Mouse (Mus musculus) embryonic facial prominence, embryonic 15.5 days (tissue): ENCODE data around the gene Hpd. TPM values are rescaled to one million over a fixed set of nuclear protein-coding genes. Genes with fewer than 3 reads are reported as not detected.
"Not testable (repeated sequence)": the region's sequence is repeated elsewhere in the genome, so short reads cannot be mapped to it uniquely, and the experiment has no call there.

Experiments used
- ATAC-seq: fragments of 200-750 bp; cut with Nextera tagmentation; 2 replicates; pipeline ENCODE4 v1.8.0; 2017; ENCODE audit warnings: low read depth, moderate TSS enrichment; ENCODE audit not compliant: insufficient number of reproducible peaks, low FRiP score, low TSS enrichment
- H3K27ac ChIP-seq: fragments of 300-500 bp; sonication (generic); replicated peaks from 2 replicates; pipeline ENCODE4 v1.5.1; 2015; ENCODE audit warnings: mild to moderate bottlenecking, inconsistent platforms
- H3K27me3 ChIP-seq: fragments of 300-500 bp; sonication (generic); 2 replicates; pipeline ENCODE4 v1.6.1; 2015; ENCODE audit warnings: inconsistent platforms
- H3K36me3 ChIP-seq: fragments of 300-500 bp; sonication (generic); 2 replicates; pipeline ENCODE4 v1.6.1; 2015; ENCODE audit warnings: mild to moderate bottlenecking, inconsistent platforms
- H3K4me1 ChIP-seq: fragments of 300-500 bp; sonication (generic); 2 replicates; pipeline ENCODE4 v1.6.1; 2015; ENCODE audit warnings: inconsistent platforms
- H3K4me2 ChIP-seq: fragments of 300-500 bp; sonication (generic); replicated peaks from 2 replicates; pipeline ENCODE4 v1.6.1; 2015; ENCODE audit warnings: mild to moderate bottlenecking, inconsistent platforms
- H3K4me3 ChIP-seq: fragments of 300-500 bp; sonication (generic); replicated peaks from 2 replicates; pipeline ENCODE4 v1.5.1; 2015; ENCODE audit warnings: mild to moderate bottlenecking, inconsistent platforms
- H3K9ac ChIP-seq: fragments of 300-500 bp; sonication (generic); 2 replicates; pipeline ENCODE4 v1.6.1; 2015; ENCODE audit warnings: inconsistent platforms
- H3K9me3 ChIP-seq: fragments of 300-500 bp; sonication (generic); replicated peaks from 2 replicates; pipeline ENCODE4 v1.6.1; 2016; ENCODE audit warnings: inconsistent platforms
- WGBS: fragments of 180-500 bp; shearing (Covaris S2); methylation state at CpG from one replicate; pipeline ENCODE4 v1.1.7; 2015; 5-methylcytosine and 5-hydroxymethylcytosine counted together
- polyA plus RNA-seq: library from polyadenylated mRNA; unstranded; fragments of >200 nt; fragmentation: Nextera tagmentation; extraction: Ambion mirVana; gene quantifications from 2 replicates; pipeline ENCODE4 v1.2.1, GENCODE M21; 2015

The Hpd gene
- polyA plus RNA-seq, 1 experiment from 2014 or later = not detected

- no peak for ATAC-seq
These were observed 19.5 kb upstream of the Hpd start for GRCm38 (mm10) chr5:123201987-123202386.

DNA sequence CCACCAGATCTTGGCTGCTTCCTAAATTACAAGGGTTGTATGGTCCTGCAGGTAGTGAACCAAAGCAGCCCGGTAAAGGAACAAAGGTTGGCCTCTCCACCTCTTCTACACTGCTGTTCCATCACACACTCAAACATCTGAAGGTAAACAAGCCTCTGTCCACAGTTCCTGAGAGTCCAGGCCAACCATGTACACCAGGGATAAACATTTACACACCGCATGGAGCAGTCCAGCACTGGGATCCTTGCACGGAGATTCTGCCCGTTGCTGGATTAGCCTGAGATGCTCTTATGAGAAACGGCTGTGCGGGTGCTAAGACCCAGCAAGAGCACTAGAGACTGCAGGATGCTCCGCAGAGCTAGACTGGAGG lies 19.0 kb upstream of the Hpd start:
- Histone ChIP-seq H3K27ac (no peak overlapping the region), H3K36me3 (no peaks in the 10 kb centered on the region), H3K9me3 (no peaks in the 10 kb centered on the region), H3K4me2 (no peak overlapping the region), H3K4me1 (no peaks in the 10 kb centered on the region), H3K9ac (no peak overlapping the region), H3K27me3 (no peaks in the 10 kb centered on the region), H3K4me3 (no peak overlapping the region)
- no peak for ATAC-seq
- WGBS = 82% methylated on average over 7 of the region's 7 CpGs

More at GRCm38 (mm10) chr5:123201987-123202386, 19.5 kb upstream of the Hpd start:
- Histone ChIP-seq H3K9me3 (no peaks in the 10 kb centered on the region), H3K9ac (no peak overlapping the region), H3K4me2 (no peak overlapping the region), H3K27ac (no peak overlapping the region), H3K27me3 (no peaks in the 10 kb centered on the region), H3K4me1 (no peaks in the 10 kb centered on the region), H3K4me3 (no peak overlapping the region), H3K36me3 (no peaks in the 10 kb centered on the region)
- WGBS = 84% methylated on average over 5 of the region's 5 CpGs

DNA sequence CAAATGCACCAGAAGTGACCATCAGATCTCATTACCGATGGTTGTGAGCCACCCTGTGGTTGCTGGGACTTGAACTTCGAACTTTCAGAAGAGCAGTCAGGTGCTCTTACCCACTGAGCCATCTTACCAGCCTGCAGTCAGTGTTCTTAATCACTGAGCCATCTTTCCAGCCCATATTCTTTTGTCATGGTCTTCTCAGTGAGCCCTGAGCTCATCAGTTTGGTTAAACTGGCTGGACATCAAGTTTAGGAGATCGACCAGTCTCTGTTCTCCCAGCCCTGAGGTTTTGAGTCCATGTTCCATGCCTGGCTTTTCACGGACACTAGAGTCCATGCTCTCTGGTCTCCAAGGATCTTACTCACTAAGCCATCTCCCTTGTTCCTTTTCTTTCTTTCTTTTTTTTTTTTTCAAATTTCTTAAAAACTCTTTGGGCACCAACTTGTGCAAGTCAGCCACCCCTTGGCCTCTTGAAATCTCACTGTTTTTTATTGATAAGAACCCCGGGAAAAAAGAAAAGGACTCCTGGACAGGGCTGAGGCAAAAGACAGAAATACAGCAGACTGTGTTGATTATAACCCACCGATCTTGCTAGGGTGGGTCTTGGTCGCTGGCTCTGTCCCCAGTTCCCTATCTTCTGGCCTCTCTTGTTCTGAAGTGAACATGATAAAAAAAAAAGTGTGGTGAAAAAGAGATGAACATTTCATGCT lies 18.4 kb upstream of the Hpd start:
- not testable (repeated sequence) for H3K36me3 ChIP-seq, H3K9me3 ChIP-seq, H3K4me1 ChIP-seq, ATAC-seq, H3K27me3 ChIP-seq, H3K9ac ChIP-seq, H3K27ac ChIP-seq, H3K4me3 ChIP-seq, H3K4me2 ChIP-seq
- 82% methylated on average over 6 of the region's 7 CpGs for WGBS

- Histone ChIP-seq H3K27me3 (no peaks in the 10 kb centered on the region), H3K27ac (no peak overlapping the region), H3K9ac (no peak overlapping the region), H3K36me3 (no peaks in the 10 kb centered on the region), H3K4me2 (no peak overlapping the region), H3K9me3 (no peaks in the 10 kb centered on the region), H3K4me1 (no peaks in the 10 kb centered on the region), H3K4me3 (no peak overlapping the region)
- ATAC-seq = no peak
- WGBS = 86% methylated on average over 4 of the region's 4 CpGs
These were observed 16.0 kb upstream of the Hpd start for GRCm38 (mm10) chr5:123198523-123198922.

- 73% methylated on average over 4 of the region's 4 CpGs for WGBS
- H3K4me3 ChIP-seq = no peak overlapping the region
- no peaks in the 10 kb centered on the region for H3K9me3 ChIP-seq
- H3K27me3 ChIP-seq = no peaks in the 10 kb centered on the region
- H3K4me2 ChIP-seq = no peak overlapping the region
- no peaks in the 10 kb centered on the region for H3K4me1 ChIP-seq
- no peak overlapping the region for H3K27ac ChIP-seq
- no peaks in the 10 kb centered on the region for H3K36me3 ChIP-seq
- no peak overlapping the region for H3K9ac ChIP-seq
- no peak for ATAC-seq
These were observed 14.2 kb upstream of the Hpd start for GRCm38 (mm10) chr5:123196746-123197145.

GRCm38 (mm10) chr5:123195500-123196000 lies 13.0 kb upstream of the Hpd start:
- Histone ChIP-seq H3K27me3 (no peaks in the 10 kb centered on the region), H3K9ac (no peak overlapping the region), H3K27ac (no peak overlapping the region), H3K4me1 (no peaks in the 10 kb centered on the region), H3K9me3 (no peaks in the 10 kb centered on the region), H3K4me2 (no peak overlapping the region), H3K36me3 (no peaks in the 10 kb centered on the region), H3K4me3 (no peak overlapping the region)
- 90% methylated on average over 16 of the region's 16 CpGs for WGBS
- no peak for ATAC-seq

DNA sequence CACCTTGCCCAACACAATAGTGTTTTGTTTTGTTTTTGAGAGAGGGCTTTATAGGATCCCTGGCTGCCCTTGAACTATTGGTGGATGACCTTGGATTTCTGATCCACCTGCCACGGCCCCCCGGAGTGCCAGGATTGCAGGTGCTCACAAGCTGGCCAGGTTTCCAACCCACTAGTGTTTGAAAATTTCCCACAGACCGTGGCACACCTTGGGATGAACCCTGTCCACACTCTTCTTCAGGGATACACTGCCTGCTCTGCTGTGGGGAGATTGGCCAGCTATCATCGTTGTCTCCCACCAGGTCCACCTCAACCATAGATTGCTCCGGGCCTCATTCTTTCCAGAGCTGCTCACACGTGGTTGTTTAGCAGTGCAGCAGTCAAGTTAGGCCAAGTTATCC lies 12.3 kb upstream of the Hpd start:
- Histone ChIP-seq H3K36me3 (no peaks in the 10 kb centered on the region), H3K4me3 (no peak overlapping the region), H3K27ac (no peak overlapping the region), H3K27me3 (no peaks in the 10 kb centered on the region), H3K9me3 (no peaks in the 10 kb centered on the region), H3K4me2 (no peak overlapping the region), H3K9ac (no peak overlapping the region), H3K4me1 (no peaks in the 10 kb centered on the region)
- no peak for ATAC-seq
- WGBS = 84% methylated on average over 6 of the region's 6 CpGs

GRCm38 (mm10) chr5:123193436-123193835 lies 10.9 kb upstream of the Hpd start:
- H3K9me3 ChIP-seq = no peaks in the 10 kb centered on the region
- H3K4me1 ChIP-seq = no peaks in the 10 kb centered on the region
- 77% methylated on average over 5 of the region's 5 CpGs for WGBS
- H3K4me2 ChIP-seq = no peak overlapping the region
- no peak overlapping the region for H3K4me3 ChIP-seq
- H3K27ac ChIP-seq = no peak overlapping the region
- ATAC-seq = no peak
- H3K27me3 ChIP-seq = no peaks in the 10 kb centered on the region
- no peaks in the 10 kb centered on the region for H3K36me3 ChIP-seq
- no peak overlapping the region for H3K9ac ChIP-seq

DNA sequence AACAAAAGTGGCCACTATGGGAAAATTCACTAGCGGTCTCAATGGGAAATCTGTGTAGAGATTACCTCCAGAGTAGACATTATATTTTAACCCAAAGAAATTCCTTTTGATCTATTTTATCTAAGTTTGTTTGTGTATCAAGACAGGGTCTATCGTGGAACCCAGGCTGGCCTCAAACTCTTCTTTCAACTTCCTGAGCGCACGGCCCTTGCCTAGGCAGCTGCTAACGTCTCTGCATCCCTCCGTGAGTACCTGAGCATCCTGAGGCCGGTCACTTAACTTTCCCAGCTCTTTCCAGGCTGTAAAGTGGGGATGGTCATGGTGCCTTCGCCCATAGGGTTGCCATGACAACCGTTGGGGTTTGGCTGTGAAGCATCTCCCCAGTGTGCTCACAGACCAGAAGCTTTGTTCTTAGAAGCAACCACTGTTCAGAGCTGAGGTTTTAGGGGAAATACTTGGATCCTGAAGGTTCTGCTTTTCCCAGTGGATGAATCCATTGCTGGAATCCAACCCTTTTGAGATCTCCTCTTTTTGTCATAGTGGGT lies 10.2 kb upstream of the Hpd start:
- no peaks in the 10 kb centered on the region for H3K27me3 ChIP-seq
- no peaks in the 10 kb centered on the region for H3K4me1 ChIP-seq
- no peak overlapping the region for H3K4me3 ChIP-seq
- 59% methylated on average over 9 of the region's 9 CpGs for WGBS
- H3K4me2 ChIP-seq = no peak overlapping the region
- ATAC-seq = no peak
- H3K9me3 ChIP-seq = no peaks in the 10 kb centered on the region
- no peak overlapping the region for H3K27ac ChIP-seq
- H3K36me3 ChIP-seq = no peaks in the 10 kb centered on the region
- no peak overlapping the region for H3K9ac ChIP-seq

- Histone ChIP-seq H3K27ac (no peak overlapping the region), H3K4me1 (no peaks in the 10 kb centered on the region), H3K9ac (no peak overlapping the region), H3K36me3 (no peaks in the 10 kb centered on the region), H3K27me3 (no peaks in the 10 kb centered on the region), H3K9me3 (no peaks in the 10 kb centered on the region), H3K4me2 (no peak overlapping the region), H3K4me3 (no peak overlapping the region)
- WGBS = 75% methylated on average over 6 of the region's 6 CpGs
- ATAC-seq = no peak
These were observed 8.9 kb upstream of the Hpd start for GRCm38 (mm10) chr5:123191427-123191826.

DNA sequence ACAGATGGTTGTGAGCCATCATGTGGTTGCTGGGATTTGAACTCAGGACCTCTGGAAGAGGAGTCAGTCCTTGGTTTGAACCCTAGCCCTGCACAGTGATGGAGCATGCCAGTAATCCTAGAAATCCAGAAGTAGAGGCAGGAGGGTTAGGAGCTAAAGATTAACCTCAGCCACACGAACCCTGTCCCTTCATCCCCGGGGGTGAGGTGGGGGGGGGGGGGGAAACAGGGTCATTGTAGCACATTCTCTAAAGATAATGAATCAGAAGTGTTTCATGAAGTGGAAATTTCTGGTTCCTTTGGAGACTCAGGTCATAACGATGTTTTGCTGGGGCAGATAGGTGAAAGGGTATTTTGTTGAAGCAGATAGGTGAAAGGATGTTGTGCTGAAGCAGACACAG lies 8.4 kb upstream of the Hpd start:
- no peak overlapping the region for H3K4me2 ChIP-seq
- ATAC-seq = no peak
- H3K9ac ChIP-seq = no peak overlapping the region
- WGBS = 72% methylated on average over 3 of the region's 3 CpGs
- H3K27me3 ChIP-seq = no peaks in the 10 kb centered on the region
- no peak overlapping the region for H3K27ac ChIP-seq
- H3K4me1 ChIP-seq = no peaks in the 10 kb centered on the region
- no peaks in the 10 kb centered on the region for H3K9me3 ChIP-seq
- no peak overlapping the region for H3K4me3 ChIP-seq
- no peaks in the 10 kb centered on the region for H3K36me3 ChIP-seq

GRCm38 (mm10) chr5:123187306-123187705 lies 4.8 kb upstream of the Hpd start:
- H3K4me3 ChIP-seq = no peak overlapping the region
- no peak overlapping the region for H3K9ac ChIP-seq
- 86% methylated on average over 3 of the region's 3 CpGs for WGBS
- no peaks in the 10 kb centered on the region for H3K27me3 ChIP-seq
- H3K9me3 ChIP-seq = no peaks in the 10 kb centered on the region
- H3K36me3 ChIP-seq = no peaks in the 10 kb centered on the region
- H3K4me2 ChIP-seq = no peak overlapping the region
- no peaks in the 10 kb centered on the region for H3K4me1 ChIP-seq
- ATAC-seq = no peak
- no peak overlapping the region for H3K27ac ChIP-seq
